Mouse (Mus musculus): Measurements from ENCODE around the gene Zfp445.
"Not testable (repeated sequence)": the region's sequence is repeated elsewhere in the genome, so short reads cannot be mapped to it uniquely, and the experiment has no call there.

The Zfp445 gene

GRCm38 (mm10) chr9:122865697-122866166, at the start of gene Zfp445:
Gene Zfp445, minus strand, starts transcription at chr9:122866006.
- DNase-seq (ENCODE audit: low read depth, low spot score) = peak; percentile 96

GRCm38 (mm10) chr9:122902717-122903535, 37.1 kb upstream of the Zfp445 start:
- peak; percentile 91 for DNase-seq (ENCODE audit: low read depth, low spot score)

- no peak for DNase-seq (ENCODE audit: low read depth, low spot score)
Measured at GRCm38 (mm10) chr9:122901047-122901446, 35.2 kb upstream of the Zfp445 start.

GRCm38 (mm10) chr9:122886372-122887179, 20.8 kb upstream of the Zfp445 start:
- DNase-seq (ENCODE audit: low read depth, low spot score) = peak; percentile 93

- no peak for DNase-seq (ENCODE audit: low read depth, low spot score)
Measured at GRCm38 (mm10) chr9:122885385-122885784, 19.6 kb upstream of the Zfp445 start, which contains the start of gene Zkscan7. Gene Zkscan7, plus strand, starts transcription at chr9:122885685.

GRCm38 (mm10) chr9:122875145-122875544, 9.3 kb upstream of the Zfp445 start:
- no peak for DNase-seq (ENCODE audit: low read depth, low spot score)

GRCm38 (mm10) chr9:122874653-122875052, 8.8 kb upstream of the Zfp445 start:
- no peak for DNase-seq (ENCODE audit: low read depth, low spot score)

- no peak for DNase-seq (ENCODE audit: low read depth, low spot score)
Measured at GRCm38 (mm10) chr9:122872595-122872994, 6.8 kb upstream of the Zfp445 start.

- no peak for DNase-seq (ENCODE audit: low read depth, low spot score)
Measured at GRCm38 (mm10) chr9:122866192-122866591, 386 bp upstream of the Zfp445 start.

GRCm38 (mm10) chr9:122864848-122865247, 958 bp downstream of the Zfp445 start:
- DNase-seq (ENCODE audit: low read depth, low spot score) = no peak

GRCm38 (mm10) chr9:122863731-122864130, 2.1 kb downstream of the Zfp445 start:
- DNase-seq (ENCODE audit: low read depth, low spot score) = no peak

- DNase-seq (ENCODE audit: low read depth, low spot score) = no peak
Measured at GRCm38 (mm10) chr9:122860752-122861151, 5.1 kb downstream of the Zfp445 start.

- no peak for DNase-seq (ENCODE audit: low read depth, low spot score)
Measured at GRCm38 (mm10) chr9:122856716-122857115, 9.1 kb downstream of the Zfp445 start.

GRCm38 (mm10) chr9:122855617-122856016, 10.2 kb downstream of the Zfp445 start:
- no peak for DNase-seq (ENCODE audit: low read depth, low spot score)

GRCm38 (mm10) chr9:122855141-122855540, 10.7 kb downstream of the Zfp445 start:
- not testable (repeated sequence) for DNase-seq (ENCODE audit: low read depth, low spot score)

GRCm38 (mm10) chr9:122854526-122854925, 11.3 kb downstream of the Zfp445 start:
- no peak for DNase-seq (ENCODE audit: low read depth, low spot score)

GRCm38 (mm10) chr9:122847811-122848311, 17.9 kb downstream of the Zfp445 start:
- DNase-seq (ENCODE audit: low read depth, low spot score) = not testable (repeated sequence)

- DNase-seq (ENCODE audit: low read depth, low spot score) = peak; percentile 79
Measured at GRCm38 (mm10) chr9:122846156-122846555, 19.6 kb downstream of the Zfp445 start.

- DNase-seq (ENCODE audit: low read depth, low spot score) = no peak
Measured at GRCm38 (mm10) chr9:122845621-122846020, 20.2 kb downstream of the Zfp445 start.

GRCm38 (mm10) chr9:122843760-122844159, 22.0 kb downstream of the Zfp445 start, which contains the start of gene Gm35549:
Gene Gm35549, minus strand, starts transcription at chr9:122844035.
- DNase-seq (ENCODE audit: low read depth, low spot score) = no peak

- DNase-seq (ENCODE audit: low read depth, low spot score) = peak; percentile 46
Measured at GRCm38 (mm10) chr9:122837680-122838079, 28.1 kb downstream of the Zfp445 start.

GRCm38 (mm10) chr9:122837216-122837615, 28.6 kb downstream of the Zfp445 start:
- DNase-seq (ENCODE audit: low read depth, low spot score) = no peak
